Mouse (Mus musculus): ENCODE measurements around the gene Mmp21. TPM values are rescaled to one million over a fixed set of nuclear protein-coding genes. Genes with fewer than 3 reads are reported as not detected.
A peak's percentile ranks its signal among the peaks of the same experiment; 100 is the strongest.

The Mmp21 gene
- polyA plus RNA-seq, 1 experiment: not detected

- DNase-seq: peak; percentile 46 to 65
- H3K4me1 ChIP-seq (ENCODE audit: control insufficient read depth, insufficient read depth, low read length): no peaks in the 10 kb centered on the region
- H3K4me3 ChIP-seq (replicated peaks; ENCODE audit: insufficient read depth, low read depth, low read length): no peak overlapping the region
- H3K27ac ChIP-seq (ENCODE audit: insufficient read depth, low read length): no peak overlapping the region
- 25% methylated on average over 2 of the region's 2 CpGs for WGBS
- H3K27me3 ChIP-seq (ENCODE audit: control insufficient read depth, insufficient read depth, low read length): no peaks in the 10 kb centered on the region
- TF ChIP-seq POLR2A (IDR thresholded peaks at IDR 0.05; ENCODE audit: borderline replicate concordance, insufficient read depth, low read length) (no peak), CTCF (IDR thresholded peaks at IDR 0.05; ENCODE audit: borderline replicate concordance, insufficient read depth, low read depth, low read length) (peak; percentile 55; the same call in 1 of the 2 replicates)
Observed at GRCm38 (mm10) chr7:133632476-133632875, 47.4 kb downstream of the Mmp21 start.

- TF ChIP-seq POLR2A (IDR thresholded peaks at IDR 0.05; ENCODE audit: borderline replicate concordance, insufficient read depth, low read length) (no peak), CTCF (IDR thresholded peaks at IDR 0.05; ENCODE audit: borderline replicate concordance, insufficient read depth, low read depth, low read length) (no peak)
- H3K27ac ChIP-seq (ENCODE audit: insufficient read depth, low read length): no peak overlapping the region
- WGBS: 62% methylated on average over 5 of the region's 5 CpGs
- no peak overlapping the region for H3K4me3 ChIP-seq (replicated peaks; ENCODE audit: insufficient read depth, low read depth, low read length)
- no peak for DNase-seq
- no peaks in the 10 kb centered on the region for H3K4me1 ChIP-seq (ENCODE audit: control insufficient read depth, insufficient read depth, low read length)
- no peaks in the 10 kb centered on the region for H3K27me3 ChIP-seq (ENCODE audit: control insufficient read depth, insufficient read depth, low read length)
Observed at GRCm38 (mm10) chr7:133630821-133631220, 49.0 kb downstream of the Mmp21 start.

- DNase-seq: no peak
- 41% methylated on average over 14 of the region's 14 CpGs for WGBS
- H3K27me3 ChIP-seq (ENCODE audit: control insufficient read depth, insufficient read depth, low read length): no peaks in the 10 kb centered on the region
- H3K4me1 ChIP-seq (ENCODE audit: control insufficient read depth, insufficient read depth, low read length): no peaks in the 10 kb centered on the region
- H3K27ac ChIP-seq (ENCODE audit: insufficient read depth, low read length): no peak overlapping the region
- TF ChIP-seq CTCF (IDR thresholded peaks at IDR 0.05; ENCODE audit: borderline replicate concordance, insufficient read depth, low read depth, low read length): no peak
- no peak for TF ChIP-seq POLR2A (IDR thresholded peaks at IDR 0.05; ENCODE audit: borderline replicate concordance, insufficient read depth, low read length)
- no peak overlapping the region for H3K4me3 ChIP-seq (replicated peaks; ENCODE audit: insufficient read depth, low read depth, low read length)
Observed at GRCm38 (mm10) chr7:133627184-133627936, 52.5 kb downstream of the Mmp21 start.

Other genes starting within 250 kb of the Mmp21 start
- gene Tex36, start 77.9 kb downstream of the Mmp21 start, polyA plus RNA-seq (2012; rRNA removed): 0.35 and 0.41 TPM in 2 replicates
- 26.3 and 28.3 TPM in 2 replicates for gene Edrf1, start 42.5 kb downstream of the Mmp21 start, polyA plus RNA-seq (2012; rRNA removed)
- 104 and 111 TPM in 2 replicates for gene Bccip, start 29.3 kb upstream of the Mmp21 start, polyA plus RNA-seq (2012; rRNA removed)
- 34.7 and 35.1 TPM in 2 replicates for gene Uros, start 30.0 kb upstream of the Mmp21 start, polyA plus RNA-seq (2012; rRNA removed)
- 1.5 and 1.6 TPM in 2 replicates for gene Fank1, start 96.8 kb upstream of the Mmp21 start, polyA plus RNA-seq (2012; rRNA removed)
- gene Dhx32, start 102.7 kb upstream of the Mmp21 start, polyA plus RNA-seq (2012; rRNA removed): 25.3 and 29.6 TPM in 2 replicates

Measured in cerebellum, adult 2 months (tissue).